Mouse (Mus musculus) kidney, embryonic 14.5 days (tissue): ENCODE data around the gene Gpr132. TPM values are rescaled to one million over a fixed set of nuclear protein-coding genes. Genes with fewer than 3 reads are reported as not detected.
A peak's percentile ranks its signal among the peaks of the same experiment; 100 is the strongest.

Experiments
- ATAC-seq: fragments of 200-750 bp; cut with Nextera tagmentation; 2 replicates; pipeline ENCODE4 v1.8.0; 2017; ENCODE audit warnings: moderate number of reproducible peaks, mild to moderate bottlenecking, moderate TSS enrichment, moderate library complexity; ENCODE audit not compliant: low FRiP score, low TSS enrichment
- H3K27ac ChIP-seq: fragments of 300-500 bp; sonication (generic); 2 replicates; pipeline ENCODE4 v1.5.1; 2014; ENCODE audit warnings: low read depth, mild to moderate bottlenecking, low read length, moderate library complexity, mixed read lengths
- H3K27me3 ChIP-seq: fragments of 300-500 bp; sonication (generic); 2 replicates; pipeline ENCODE4 v1.6.1; 2014; ENCODE audit warnings: mild to moderate bottlenecking, low read length; ENCODE audit not compliant: control insufficient read depth, insufficient read depth
- H3K36me3 ChIP-seq: fragments of 300-500 bp; sonication (generic); 2 replicates; pipeline ENCODE4 v1.6.1; 2014; ENCODE audit warnings: low read length, mixed read lengths; ENCODE audit not compliant: control insufficient read depth, insufficient read depth
- H3K4me1 ChIP-seq: fragments of 300-500 bp; sonication (generic); 2 replicates; pipeline ENCODE4 v1.6.1; 2014; ENCODE audit warnings: low read length, mixed read lengths; ENCODE audit not compliant: control insufficient read depth, insufficient read depth
- H3K4me2 ChIP-seq: fragments of 300-500 bp; sonication (generic); replicated peaks from 2 replicates; pipeline ENCODE4 v1.6.1; 2014; ENCODE audit warnings: low read depth, mild to moderate bottlenecking, low read length
- H3K4me3 ChIP-seq: fragments of 300-500 bp; sonication (generic); 2 replicates; pipeline ENCODE4 v1.5.1; 2014; ENCODE audit warnings: mild to moderate bottlenecking, low read length
- H3K9ac ChIP-seq: fragments of 300-500 bp; sonication (generic); 2 replicates; pipeline ENCODE4 v1.6.1; 2014; ENCODE audit warnings: low read depth, mild to moderate bottlenecking, low read length, moderate library complexity
- H3K9me3 ChIP-seq: fragments of 300-500 bp; sonication (generic); 2 replicates; pipeline ENCODE4 v1.6.1; 2016; ENCODE audit warnings: low read length; ENCODE audit not compliant: control insufficient read depth
- WGBS: fragments of 180-500 bp; shearing (Covaris S2); extraction: QIAGEN DNeasy Blood & Tissue Kit; methylation state at CpG from one replicate; pipeline ENCODE4 v1.1.7; 2014; 5-methylcytosine and 5-hydroxymethylcytosine counted together
- polyA plus RNA-seq: library from polyadenylated mRNA; unstranded; fragments of >200 nt; fragmentation: Nextera tagmentation; extraction: Ambion mirVana; gene quantifications from 2 replicates; pipeline ENCODE4 v1.2.1, GENCODE M21; 2014

Gpr132 gene
- polyA plus RNA-seq, 1 experiment from 2014 or later, result 0.27 TPM

GRCm38 (mm10) chr12:112832411-112832810 lies 35.6 kb downstream of the Gpr132 start:
- no peak for ATAC-seq
- Histone ChIP-seq H3K9me3 (no peaks in the 10 kb centered on the region), H3K27me3 (no peaks in the 10 kb centered on the region), H3K4me2 (no peak overlapping the region), H3K4me3 (no peak overlapping the region), H3K27ac (no peak overlapping the region), H3K36me3 (peaks cover 10% of the 10 kb centered on the region), H3K4me1 (peaks cover 12% of the 10 kb centered on the region), H3K9ac (no peak overlapping the region)
- 97% methylated on average over 5 of the region's 5 CpGs for WGBS

- WGBS, result 92% methylated on average over 3 of the region's 3 CpGs
- ATAC-seq, result no peak
These were observed 37.5 kb downstream of the Gpr132 start for GRCm38 (mm10) chr12:112830570-112830969.

GRCm38 (mm10) chr12:112830141-112830540 lies 37.9 kb downstream of the Gpr132 start:
- H3K4me2 ChIP-seq, result peak overlapping the region; percentile 64
- peak overlapping the region; percentile 6; the same call in 1 of the 2 replicates for H3K27ac ChIP-seq
- no peaks in the 10 kb centered on the region for H3K27me3 ChIP-seq
- peak overlapping the region; percentile 97 for H3K9ac ChIP-seq
- WGBS, result 43% methylated on average over 2 of the region's 2 CpGs
- H3K4me1 ChIP-seq, result peaks cover 25% of the 10 kb centered on the region
- H3K36me3 ChIP-seq, result peaks cover 29% of the 10 kb centered on the region
- H3K4me3 ChIP-seq, result peak overlapping the region; percentile 68
- no peaks in the 10 kb centered on the region for H3K9me3 ChIP-seq
- ATAC-seq, result no peak

More at GRCm38 (mm10) chr12:112830570-112830969, 37.5 kb downstream of the Gpr132 start:
- H3K4me1 ChIP-seq, result peaks cover 25% of the 10 kb centered on the region
- peak overlapping the region; percentile 64 for H3K4me2 ChIP-seq
- no peaks in the 10 kb centered on the region for H3K27me3 ChIP-seq
- peak overlapping the region; percentile 68 for H3K4me3 ChIP-seq
- H3K36me3 ChIP-seq, result peaks cover 28% of the 10 kb centered on the region
- H3K27ac ChIP-seq, result no peak overlapping the region
- no peaks in the 10 kb centered on the region for H3K9me3 ChIP-seq
- peak overlapping the region; percentile 97; the same call in 1 of the 2 replicates for H3K9ac ChIP-seq

GRCm38 (mm10) chr12:112829244-112829864 lies 38.7 kb downstream of the Gpr132 start, which contains the start of gene Cdca4:
Gene Cdca4, minus strand, starts transcription at chr12:112829423.
- Histone ChIP-seq H3K27ac (peak within 1 kb of the TSS; percentile 95), H3K27me3 (no peaks in the 10 kb centered on the region), H3K9me3 (no peaks in the 10 kb centered on the region), H3K36me3 (peaks cover 35% of the 10 kb centered on the region), H3K4me2 (peak within 1 kb of the TSS; percentile 70), H3K9ac (peak within 1 kb of the TSS; percentile 97), H3K4me3 (peak within 1 kb of the TSS; percentile 68), H3K4me1 (peaks cover 25% of the 10 kb centered on the region)
- WGBS, result under 1% methylated on average over 52 of the region's 72 CpGs
- ATAC-seq, result peak; percentile 98

- Histone ChIP-seq H3K9ac (peak overlapping the region; percentile 97), H3K4me1 (peaks cover 28% of the 10 kb centered on the region), H3K9me3 (no peaks in the 10 kb centered on the region), H3K27me3 (no peaks in the 10 kb centered on the region), H3K27ac (peak overlapping the region; percentile 95), H3K4me2 (peak overlapping the region; percentile 70), H3K4me3 (peak overlapping the region; percentile 68), H3K36me3 (peaks cover 39% of the 10 kb centered on the region)
- 2% methylated on average over 41 of the region's 51 CpGs for WGBS
- peak; percentile 87 for ATAC-seq
These were observed 39.4 kb downstream of the Gpr132 start for GRCm38 (mm10) chr12:112828501-112829243.

DNA sequence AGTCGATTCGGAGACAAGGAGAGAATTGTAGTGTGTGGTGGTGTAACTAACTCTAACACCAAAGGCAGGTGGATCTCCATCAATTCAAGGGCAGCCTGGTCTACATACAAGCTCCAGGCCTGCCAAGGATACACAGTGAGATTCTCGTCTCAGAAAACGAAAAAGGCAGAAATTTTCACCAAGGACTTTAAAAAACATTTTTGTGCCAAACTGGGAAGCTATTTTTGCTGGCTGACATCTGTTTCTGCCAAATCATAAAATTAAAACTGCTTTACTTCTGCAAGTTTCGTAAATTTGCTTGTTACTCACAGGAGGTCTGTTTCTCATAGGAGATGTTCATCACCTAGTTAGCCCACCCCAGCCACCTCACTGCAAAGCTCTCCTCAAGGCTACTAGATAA lies 42.1 kb downstream of the Gpr132 start:
- H3K9ac ChIP-seq, result no peak overlapping the region
- ATAC-seq, result no peak
- no peaks in the 10 kb centered on the region for H3K27me3 ChIP-seq
- H3K36me3 ChIP-seq, result peaks cover 59% of the 10 kb centered on the region
- H3K4me1 ChIP-seq, result peaks cover 31% of the 10 kb centered on the region
- H3K9me3 ChIP-seq, result no peaks in the 10 kb centered on the region
- H3K27ac ChIP-seq, result no peak overlapping the region
- 80% methylated on average over 5 of the region's 5 CpGs for WGBS
- no peak overlapping the region for H3K4me3 ChIP-seq
- no peak overlapping the region for H3K4me2 ChIP-seq

GRCm38 (mm10) chr12:112823221-112823620 lies 44.8 kb downstream of the Gpr132 start:
- no peak overlapping the region for H3K9ac ChIP-seq
- H3K27ac ChIP-seq, result no peak overlapping the region
- no peak overlapping the region for H3K4me2 ChIP-seq
- H3K4me3 ChIP-seq, result no peak overlapping the region
- H3K4me1 ChIP-seq, result peaks cover 26% of the 10 kb centered on the region
- peaks cover 85% of the 10 kb centered on the region for H3K36me3 ChIP-seq
- ATAC-seq, result no peak
- H3K27me3 ChIP-seq, result no peaks in the 10 kb centered on the region
- no peaks in the 10 kb centered on the region for H3K9me3 ChIP-seq
- 75% methylated on average over 4 of the region's 4 CpGs for WGBS

- peaks cover 87% of the 10 kb centered on the region for H3K36me3 ChIP-seq
- no peaks in the 10 kb centered on the region for H3K9me3 ChIP-seq
- no peak overlapping the region for H3K4me2 ChIP-seq
- no peak overlapping the region for H3K4me3 ChIP-seq
- peaks cover 22% of the 10 kb centered on the region for H3K4me1 ChIP-seq
- 81% methylated on average over 2 of the region's 2 CpGs for WGBS
- H3K9ac ChIP-seq, result no peak overlapping the region
- H3K27me3 ChIP-seq, result no peaks in the 10 kb centered on the region
- no peak overlapping the region for H3K27ac ChIP-seq
- no peak for ATAC-seq
These were observed 45.4 kb downstream of the Gpr132 start for GRCm38 (mm10) chr12:112822676-112823075.

GRCm38 (mm10) chr12:112821974-112822373 lies 46.1 kb downstream of the Gpr132 start:
- H3K27ac ChIP-seq, result no peak overlapping the region
- 81% methylated on average over 4 of the region's 4 CpGs for WGBS

More at GRCm38 (mm10) chr12:112821974-112822373, 46.1 kb downstream of the Gpr132 start:
- no peak overlapping the region for H3K4me2 ChIP-seq
- H3K36me3 ChIP-seq, result peaks cover 84% of the 10 kb centered on the region
- ATAC-seq, result no peak
- no peak overlapping the region for H3K4me3 ChIP-seq
- no peaks in the 10 kb centered on the region for H3K9me3 ChIP-seq
- H3K4me1 ChIP-seq, result peaks cover 15% of the 10 kb centered on the region
- H3K27me3 ChIP-seq, result no peaks in the 10 kb centered on the region
- H3K9ac ChIP-seq, result no peak overlapping the region
